Mouse (Mus musculus) small intestine, adult 2 months (tissue): ENCODE measurements around the gene Foxm1.

Source experiments
- CTCF ChIP-seq: fragments of 200-500 bp; IDR thresholded peaks from 2 replicates; pipeline ENCODE4 v1.5.1; 2012; ENCODE audit warnings: low read depth, mild to moderate bottlenecking, control low read depth, inconsistent platforms, low read length, moderate library complexity, mixed read lengths; ENCODE audit not compliant: insufficient replicate concordance, insufficient read length; ENCODE audit errors: extremely low read depth
- POLR2A ChIP-seq: fragments of 200-500 bp; IDR thresholded peaks from 2 replicates; pipeline ENCODE4 v1.6.1; 2012; ENCODE audit warnings: low read depth, mild to moderate bottlenecking, control low read depth, inconsistent platforms, low read length, moderate library complexity

GRCm38 (mm10) chr6:128341956-128342723, 20.6 kb upstream of the Foxm1 start:
- TF ChIP-seq CTCF: no peak
- no peak for TF ChIP-seq POLR2A
